ENCODE assay signal across 22 mouse cellular contexts in the genomic region with DNA sequence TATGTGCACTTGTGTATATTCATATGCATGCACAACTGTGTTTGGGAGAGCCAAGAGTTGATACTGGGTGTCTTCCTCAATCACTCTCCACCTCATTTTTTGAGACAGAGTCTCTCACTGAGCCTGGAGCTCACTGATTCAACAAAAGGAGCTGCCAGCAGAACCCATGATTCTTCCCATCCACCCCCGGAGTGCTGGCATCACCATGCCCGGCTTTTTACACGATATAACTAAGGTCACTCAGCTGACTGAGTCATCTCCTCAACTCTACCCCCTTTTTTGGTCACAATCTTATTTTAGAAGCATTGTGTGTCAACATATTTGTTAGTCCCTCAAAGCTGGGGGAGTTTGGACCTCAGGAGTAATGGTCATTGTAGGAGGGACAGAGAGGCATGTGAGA. TPM values are rescaled to one million over a fixed set of nuclear protein-coding genes. Genes with fewer than 3 reads are reported as not detected.
DNase-seq lines count a peak whose midpoint lies in the region; ATAC-seq lines count a peak whose summit lies in the region.
"Had no signal": no experiment of that assay in that cellular context is flagged by ENCODE, and none has a peak within 500 bp of the region (broad histone marks: within the 10 kb centered on the region; RNA-seq: fewer than 3 reads in every experiment).

No protein-coding gene starts in this region.

- H3K9ac ChIP-seq in liver, embryonic 11.5 days (ENCODE audit: low read depth, low read length), result no peak overlapping the region
- no peak overlapping the region for H3K9ac ChIP-seq in liver, embryonic 12.5 days
- H3K9ac ChIP-seq: embryonic facial prominence, embryonic 12.5 days; embryonic facial prominence, embryonic 15.5 days; forebrain, postnatal 0 days; hindbrain, embryonic 12.5 days; hindbrain, embryonic 15.5 days had no signal

- H3K9me3 ChIP-seq in liver, embryonic 11.5 days (ENCODE audit: control insufficient read depth, low read length), result peaks cover 4% of the 10 kb centered on the region; the same call in 1 of the 2 replicates
- H3K9me3 ChIP-seq in liver, embryonic 12.5 days (replicated peaks), result no peaks in the 10 kb centered on the region
- no peaks in the 10 kb centered on the region for H3K9me3 ChIP-seq in limb, embryonic 10.5 days (replicated peaks)
- H3K9me3 ChIP-seq: embryonic facial prominence, embryonic 12.5 days; embryonic facial prominence, embryonic 15.5 days; hindbrain, embryonic 12.5 days; hindbrain, embryonic 15.5 days had no signal

- no peak overlapping the region for H3K4me2 ChIP-seq in liver, embryonic 11.5 days
- no peak overlapping the region for H3K4me2 ChIP-seq in liver, embryonic 12.5 days
- H3K4me2 ChIP-seq: embryonic facial prominence, embryonic 12.5 days; embryonic facial prominence, embryonic 15.5 days; heart, embryonic 11.5 days; hindbrain, embryonic 12.5 days; hindbrain, embryonic 15.5 days had no signal

- no peaks in the 10 kb centered on the region for H3K4me1 ChIP-seq in liver, embryonic 11.5 days (replicated peaks; ENCODE audit: control insufficient read depth, insufficient read depth, low read length)
- H3K4me1 ChIP-seq in liver, embryonic 12.5 days, result no peaks in the 10 kb centered on the region; the same call in 1 of the 2 replicates
- no peaks in the 10 kb centered on the region for H3K4me1 ChIP-seq in limb, embryonic 10.5 days
- H3K4me1 ChIP-seq: embryonic facial prominence, embryonic 12.5 days; embryonic facial prominence, embryonic 15.5 days; hindbrain, embryonic 12.5 days; hindbrain, embryonic 15.5 days had no signal

- no peak overlapping the region for H3K4me3 ChIP-seq in liver, embryonic 11.5 days (ENCODE audit: low read depth, low read length)
- no peak overlapping the region for H3K4me3 ChIP-seq in liver, embryonic 12.5 days
- no peak overlapping the region for H3K4me3 ChIP-seq in limb, embryonic 10.5 days
- H3K4me3 ChIP-seq: embryonic facial prominence, embryonic 12.5 days; embryonic facial prominence, embryonic 15.5 days; gastrocnemius, adult 2 months; hindbrain, embryonic 12.5 days; hindbrain, embryonic 15.5 days had no signal

- 78% methylated on average over 3 of the region's 3 CpGs for WGBS in liver, embryonic 11.5 days
- 78% methylated on average over 3 of the region's 3 CpGs for WGBS in liver, embryonic 12.5 days (ENCODE audit: insufficient replicate concordance)
- 92% methylated on average over 3 of the region's 3 CpGs for WGBS in limb, embryonic 10.5 days

- H3K27me3 ChIP-seq in liver, embryonic 11.5 days (replicated peaks; ENCODE audit: control insufficient read depth, insufficient read depth, low read length), result no peaks in the 10 kb centered on the region
- no peaks in the 10 kb centered on the region for H3K27me3 ChIP-seq in liver, embryonic 12.5 days (replicated peaks)
- H3K27me3 ChIP-seq in limb, embryonic 10.5 days (ENCODE audit: low read depth, poor library complexity, severe bottlenecking), result no peaks in the 10 kb centered on the region
- H3K27me3 ChIP-seq: embryonic facial prominence, embryonic 12.5 days; embryonic facial prominence, embryonic 15.5 days; hindbrain, embryonic 12.5 days; hindbrain, embryonic 15.5 days had no signal

- peak; percentile 73 for DNase-seq in adrenal gland, adult 2 months
- no peak for DNase-seq in adrenal gland, postnatal 25 days
- peak; percentile 28 for DNase-seq in liver, embryonic 11.5 days (ENCODE audit: low spot score)
- DNase-seq in NIH3T3 (ENCODE audit: low read depth), result peak; percentile 42
- peak; percentile 4 for DNase-seq in limb, embryonic 10.5 days (ENCODE audit: low spot score)
- DNase-seq in kidney, adult 18-20 months, result no peak
- DNase-seq: cerebellum, adult 18-20 months; cerebellum, adult 9-10 months; cerebellum, postnatal 14 days; forebrain, postnatal 0 days; gastrocnemius, adult 2 months; gastrocnemius, postnatal 14 days had no signal

- ATAC-seq in liver, embryonic 11.5 days (replicated peaks; ENCODE audit: low FRiP score), result no peak
- ATAC-seq in liver, embryonic 12.5 days, result no peak
- ATAC-seq: activated CD4-positive, CD25-positive, alpha-beta regulatory T cell, adult 4 months; CD4-positive, CD25-positive, alpha-beta regulatory T cell, adult 4 months; forebrain, embryonic 14.5 days; forebrain, postnatal 0 days; intestine, postnatal 0 days had no signal

- no peaks in the 10 kb centered on the region for H3K36me3 ChIP-seq in liver, embryonic 11.5 days (ENCODE audit: control insufficient read depth, insufficient read depth, low read length)
- no peaks in the 10 kb centered on the region for H3K36me3 ChIP-seq in liver, embryonic 12.5 days
- no peaks in the 10 kb centered on the region for H3K36me3 ChIP-seq in limb, embryonic 10.5 days
- H3K36me3 ChIP-seq: embryonic facial prominence, embryonic 12.5 days; embryonic facial prominence, embryonic 15.5 days; hindbrain, embryonic 12.5 days; hindbrain, embryonic 15.5 days had no signal

- H3K27ac ChIP-seq in liver, embryonic 11.5 days (ENCODE audit: low read depth, low read length), result no peak overlapping the region
- no peak overlapping the region for H3K27ac ChIP-seq in liver, embryonic 12.5 days
- no peak overlapping the region for H3K27ac ChIP-seq in limb, embryonic 10.5 days
- H3K27ac ChIP-seq: embryonic facial prominence, embryonic 12.5 days; embryonic facial prominence, embryonic 15.5 days; gastrocnemius, adult 2 months; hindbrain, embryonic 12.5 days; hindbrain, embryonic 15.5 days had no signal

RNA-seq across cellular contexts. Expression of gene Fads1, which starts 18.8 kb away (rescaled TPM):
- 1,000 to 10,000 TPM in 1 of 2 experiments, 100 to 1,000 TPM in 1; 745 to 1,239 TPM for total RNA-seq in adrenal gland, adult 2 months (2021)
- 203 and 332 TPM in 2 replicates for polyA plus RNA-seq in adrenal gland, adult 2 months (2012; rRNA removed)
- total RNA-seq in adrenal gland, postnatal 25 days (2021), result 931 and 942 TPM in 2 replicates
- polyA plus RNA-seq in liver, embryonic 11.5 days (2014; fragmentation: Nextera tagmentation; extraction: Ambion mirVana), result 113 and 121 TPM in 2 replicates
- 86.4 and 91.6 TPM in 2 replicates for polyA plus RNA-seq in liver, embryonic 12.5 days (2016; fragmentation: Nextera tagmentation; extraction: Ambion mirVana)
- 142 and 155 TPM in 2 replicates for polyA plus RNA-seq in limb, embryonic 10.5 days (2016; fragmentation: Nextera tagmentation; extraction: Ambion mirVana)

RNA-seq across cellular contexts. Expression of gene Tmem258, which starts 39.9 kb away (rescaled TPM):
- 100 to 1,000 TPM; 180 to 185 TPM for total RNA-seq in adrenal gland, adult 2 months (2021)
- 81.8 and 98.2 TPM in 2 replicates for polyA plus RNA-seq in adrenal gland, adult 2 months (2012; rRNA removed)
- total RNA-seq in adrenal gland, postnatal 25 days (2021), result 141 and 171 TPM in 2 replicates
- 472 and 478 TPM in 2 replicates for polyA plus RNA-seq in liver, embryonic 11.5 days (2014; fragmentation: Nextera tagmentation; extraction: Ambion mirVana)
- 350 and 353 TPM in 2 replicates for polyA plus RNA-seq in liver, embryonic 12.5 days (2016; fragmentation: Nextera tagmentation; extraction: Ambion mirVana)
- polyA plus RNA-seq in limb, embryonic 10.5 days (2016; fragmentation: Nextera tagmentation; extraction: Ambion mirVana), result 420 and 432 TPM in 2 replicates

RNA-seq across cellular contexts. Expression of gene Fen1, which starts 40.1 kb away (rescaled TPM):
- 10 to 100 TPM in 1 of 2 experiments, 1 to 10 TPM in 1; 8.6 to 10.9 TPM for total RNA-seq in adrenal gland, adult 2 months (2021)
- 4.6 and 7.0 TPM in 2 replicates for polyA plus RNA-seq in adrenal gland, adult 2 months (2012; rRNA removed)
- 16.9 and 17.9 TPM in 2 replicates for total RNA-seq in adrenal gland, postnatal 25 days (2021)
- polyA plus RNA-seq in liver, embryonic 11.5 days (2014; fragmentation: Nextera tagmentation; extraction: Ambion mirVana), result 215 and 236 TPM in 2 replicates
- polyA plus RNA-seq in liver, embryonic 12.5 days (2016; fragmentation: Nextera tagmentation; extraction: Ambion mirVana), result 198 and 200 TPM in 2 replicates
- polyA plus RNA-seq in limb, embryonic 10.5 days (2016; fragmentation: Nextera tagmentation; extraction: Ambion mirVana), result 188 and 204 TPM in 2 replicates

Comparison
In these comparisons a context has a peak if more than half of its experiments do, and no peak if none do; other contexts are left out.
1. DNase-seq: peak in adrenal gland, adult 2 months (single experiment), liver, embryonic 11.5 days (single experiment), NIH3T3 (single experiment) and limb, embryonic 10.5 days (single experiment); none in adrenal gland, postnatal 25 days (single experiment) and kidney, adult 18-20 months (single experiment).
2. RNA of gene Fen1, which starts 40.1 kb away (polyA plus RNA-seq): 215 to 236 TPM in liver, embryonic 11.5 days, 198 to 200 TPM in liver, embryonic 12.5 days and 188 to 204 TPM in limb, embryonic 10.5 days; 4.6 to 7.0 TPM in adrenal gland, adult 2 months; every median in the first group is over 10 times any median in the second.